Mouse (Mus musculus) MEL (cell line): ENCODE results near the gene Rfxank. TPM values are rescaled to one million over a fixed set of nuclear protein-coding genes. Genes with fewer than 3 reads are reported as not detected.
A peak's percentile ranks its signal among the peaks of the same experiment; 100 is the strongest.

Experiments used
- DNase-seq: peaks from one replicate; pipeline ENCODE4 v3.0.0; 2011; ENCODE audit warnings: low read depth, low spot score
- H3K27ac ChIP-seq: 2 replicates; pipeline ENCODE4 v1.5.1; 2012; ENCODE audit warnings: low read depth, mild to moderate bottlenecking, control low read depth, low read length, moderate library complexity; ENCODE audit not compliant: control insufficient read depth
- H3K27me3 ChIP-seq, 2 experiments: fragments of 150-350 bp in 1 of 2; sonication (generic) in 1 of 2; 2 replicates each; pipeline ENCODE4 v1.6.1; 2012; ENCODE audit warnings: low read length in 2 of 2, mild to moderate bottlenecking in 2 of 2, improper control_type of control experiment in 1 of 2, moderate library complexity in 1 of 2; ENCODE audit not compliant: insufficient read depth in 2 of 2, control insufficient read depth in 1 of 2
- H3K36me3 ChIP-seq, 2 experiments: 2 replicates each; pipeline ENCODE4 v1.6.1; 2012 to 2014; ENCODE audit warnings: low read length in 2 of 2, improper control_type of control experiment in 1 of 2, inconsistent platforms in 1 of 2, mild to moderate bottlenecking in 1 of 2; ENCODE audit not compliant: insufficient read depth in 2 of 2, control insufficient read depth in 1 of 2
- H3K4me1 ChIP-seq, 2 experiments: fragments of 150-350 bp in 1 of 2; sonication (generic) in 1 of 2; 2 replicates each; pipeline ENCODE4 v1.6.1; 2012; ENCODE audit warnings: low read length in 2 of 2, improper control_type of control experiment in 1 of 2, mild to moderate bottlenecking in 1 of 2; ENCODE audit not compliant: insufficient read depth in 2 of 2, control insufficient read depth in 1 of 2
- H3K4me3 ChIP-seq, 2 experiments: fragments of 150-350 bp in 1 of 2; sonication (generic) in 1 of 2; 2 replicates each; pipeline ENCODE4 v1.5.1; 2012; ENCODE audit warnings: low read depth in 2 of 2, low read length in 2 of 2, mild to moderate bottlenecking in 2 of 2, moderate library complexity in 2 of 2, control low read depth in 1 of 2, improper control_type of control experiment in 1 of 2; ENCODE audit not compliant: control insufficient read depth in 1 of 2, insufficient read depth in 1 of 2
- H3K79me2 ChIP-seq: 2 replicates; pipeline ENCODE4 v1.6.1; 2012; ENCODE audit warnings: mild to moderate bottlenecking, low read length, moderate library complexity; ENCODE audit not compliant: control insufficient read depth, poor library complexity, insufficient read depth
- H3K9ac ChIP-seq: 2 replicates; pipeline ENCODE4 v1.6.1; 2012; ENCODE audit warnings: low read depth, mild to moderate bottlenecking, control low read depth, low read length, moderate library complexity; ENCODE audit not compliant: control insufficient read depth, poor library complexity, severe bottlenecking
- H3K9me3 ChIP-seq: fragments of 150-350 bp; sonication (generic); replicated peaks from 2 replicates; pipeline ENCODE4 v1.6.1; 2012; ENCODE audit warnings: mild to moderate bottlenecking, low read length, improper control_type of control experiment, moderate library complexity; ENCODE audit not compliant: insufficient read depth
- CHD1 ChIP-seq: IDR thresholded peaks from 2 replicates; pipeline ENCODE4 v1.6.1; 2012; ENCODE audit warnings: low read depth, mild to moderate bottlenecking, inconsistent platforms, low read length, improper control_type of control experiment
- CTCF ChIP-seq, 3 experiments: IDR thresholded peaks in 2 of 3; conservative IDR thresholded peaks in 1 of 3; 2 replicates each; pipeline ENCODE4 v1.5.1; 2011 to 2012; ENCODE audit warnings: low read length in 3 of 3, low read depth in 2 of 3, mild to moderate bottlenecking in 2 of 3, improper control_type of control experiment in 1 of 3, inconsistent platforms in 1 of 3, mixed read lengths in 1 of 3, moderate library complexity in 1 of 3; ENCODE audit not compliant: control insufficient read depth in 1 of 3, insufficient read depth in 1 of 3, poor library complexity in 1 of 3, severe bottlenecking in 1 of 3
- E2F4 ChIP-seq: IDR thresholded peaks from 2 replicates; pipeline ENCODE4 v1.6.1; 2011; ENCODE audit warnings: low read depth, low read length, improper control_type of control experiment, borderline replicate concordance
- EP300 ChIP-seq, 2 experiments: IDR thresholded peaks; 2 replicates each; pipeline ENCODE4 v1.6.1; 2011; ENCODE audit warnings: improper control_type of control experiment in 2 of 2, low read length in 2 of 2, low read depth in 1 of 2, mild to moderate bottlenecking in 1 of 2
- HCFC1 ChIP-seq: IDR thresholded peaks from 2 replicates; pipeline ENCODE4 v1.6.1; 2012; ENCODE audit warnings: low read depth, mild to moderate bottlenecking, inconsistent platforms, low read length, improper control_type of control experiment, moderate library complexity
- KAT2A ChIP-seq: conservative IDR thresholded peaks from 2 replicates; pipeline ENCODE4 v1.6.1; 2012; ENCODE audit warnings: low read depth, low read length, improper control_type of control experiment, inconsistent platforms
- MAFK ChIP-seq: IDR thresholded peaks from 2 replicates; pipeline ENCODE4 v1.6.1; 2011; ENCODE audit warnings: low read depth, mild to moderate bottlenecking, low read length, improper control_type of control experiment, borderline replicate concordance
- MYB ChIP-seq: IDR thresholded peaks from 2 replicates; pipeline ENCODE4 v1.6.1; 2011; ENCODE audit warnings: mild to moderate bottlenecking, low read depth, low read length, improper control_type of control experiment
- NELFE ChIP-seq: IDR thresholded peaks from 2 replicates; pipeline ENCODE4 v1.6.1; 2011; ENCODE audit warnings: low read depth, low read length, improper control_type of control experiment
- POLR2A ChIP-seq, 2 experiments: IDR thresholded peaks; 2 replicates each; pipeline ENCODE4 v1.6.1; 2011 to 2012; ENCODE audit warnings: low read length in 2 of 2, mild to moderate bottlenecking in 2 of 2, control low read depth in 1 of 2, improper control_type of control experiment in 1 of 2, low read depth in 1 of 2, moderate library complexity in 1 of 2; ENCODE audit not compliant: control insufficient read depth in 1 of 2, insufficient read depth in 1 of 2, poor library complexity in 1 of 2
- POLR2AphosphoS5 ChIP-seq: IDR thresholded peaks from 2 replicates; pipeline ENCODE4 v1.6.1; 2012; ENCODE audit warnings: low read depth, borderline replicate concordance, mild to moderate bottlenecking, inconsistent platforms, low read length, moderate library complexity, mixed read lengths
- RAD21 ChIP-seq: IDR thresholded peaks from 2 replicates; pipeline ENCODE4 v1.6.1; 2011; ENCODE audit warnings: mild to moderate bottlenecking, low read depth, low read length, improper control_type of control experiment
- RCOR1 ChIP-seq: IDR thresholded peaks from 2 replicates; pipeline ENCODE4 v1.6.1; 2012; ENCODE audit warnings: low read depth, mild to moderate bottlenecking, inconsistent platforms, low read length, improper control_type of control experiment
- SMC3 ChIP-seq: IDR thresholded peaks from 2 replicates; pipeline ENCODE4 v1.6.1; 2011; ENCODE audit warnings: low read depth, low read length, improper control_type of control experiment
- TAL1 ChIP-seq: IDR thresholded peaks from 2 replicates; pipeline ENCODE4 v1.6.1; 2012; ENCODE audit warnings: mild to moderate bottlenecking, inconsistent platforms, low read length, moderate library complexity, mixed read lengths
- TBP ChIP-seq: IDR thresholded peaks from 2 replicates; pipeline ENCODE4 v1.8.0; 2011; ENCODE audit warnings: low read depth, low read length, improper control_type of control experiment
- UBTF ChIP-seq: IDR thresholded peaks from 2 replicates; pipeline ENCODE4 v1.6.1; 2012; ENCODE audit warnings: low read depth, mild to moderate bottlenecking, inconsistent platforms, low read length, improper control_type of control experiment, moderate library complexity, borderline replicate concordance; ENCODE audit not compliant: insufficient read depth
- USF1 ChIP-seq: IDR thresholded peaks from 2 replicates; pipeline ENCODE4 v1.6.1; 2014; ENCODE audit warnings: low read depth, mild to moderate bottlenecking, inconsistent platforms, low read length, improper control_type of control experiment, moderate library complexity
- USF2 ChIP-seq, 2 experiments: IDR thresholded peaks; 2 replicates each; pipeline ENCODE4 v1.6.1; 2011 to 2012; ENCODE audit warnings: improper control_type of control experiment in 2 of 2, low read length in 2 of 2, borderline replicate concordance in 1 of 2, inconsistent platforms in 1 of 2, low read depth in 1 of 2, mild to moderate bottlenecking in 1 of 2; ENCODE audit not compliant: insufficient read depth in 1 of 2
- ZC3H11A ChIP-seq: IDR thresholded peaks from 2 replicates; pipeline ENCODE4 v1.6.1; 2012; ENCODE audit warnings: low read depth, mild to moderate bottlenecking, inconsistent platforms, low read length, improper control_type of control experiment
- ZKSCAN1 ChIP-seq: IDR thresholded peaks from 2 replicates; pipeline ENCODE4 v1.6.1; 2012; ENCODE audit warnings: low read depth, mild to moderate bottlenecking, inconsistent platforms, low read length, improper control_type of control experiment, moderate library complexity
- polyA plus RNA-seq, 2 experiments: library from polyadenylated mRNA; stranded (reverse) in 1 of 2; unstranded in 1 of 2; fragments of >175 nt in 1 of 2; fragments of >200 nt in 1 of 2; gene quantifications; 2 replicates each; pipeline versions ENCODE4 v1.2.1 to v1.2.4; 2012; ENCODE audit warnings: low replicate concordance in 2 of 2, low read depth in 1 of 2; ENCODE audit not compliant: insufficient read length in 2 of 2, insufficient read depth in 1 of 2, missing spikeins in 1 of 2
- total RNA-seq: library from RNA; depleted of rRNA; stranded (reverse); fragments of 300-350 nt; gene quantifications from 2 replicates; pipeline ENCODE4 v1.2.3, GENCODE M21; 2012

The Rfxank gene
- total and polyA plus RNA-seq, 3 experiments, result 5.0 to 7.2 TPM; not detected in 1

DNA sequence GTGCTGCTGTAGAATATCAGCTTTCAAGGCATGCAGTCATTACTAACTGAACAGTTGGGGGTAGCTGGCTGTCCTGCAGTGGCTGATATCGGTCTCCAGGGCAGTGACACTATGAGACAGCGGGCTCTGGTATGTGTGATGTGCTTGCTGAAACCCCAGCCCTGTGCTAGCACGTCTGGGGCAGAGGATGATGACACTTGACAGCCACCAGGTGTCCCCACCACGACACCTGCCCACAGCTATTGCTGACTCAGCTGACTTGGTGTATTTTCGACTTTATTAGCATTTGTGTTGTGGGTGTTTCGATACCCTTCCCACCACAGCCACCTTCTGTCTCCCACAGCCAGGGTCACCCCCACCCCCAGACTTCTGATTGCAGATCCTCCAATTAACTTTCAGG lies 34.4 kb downstream of the Rfxank start:
- peak; percentile 55 for DNase-seq

DNA sequence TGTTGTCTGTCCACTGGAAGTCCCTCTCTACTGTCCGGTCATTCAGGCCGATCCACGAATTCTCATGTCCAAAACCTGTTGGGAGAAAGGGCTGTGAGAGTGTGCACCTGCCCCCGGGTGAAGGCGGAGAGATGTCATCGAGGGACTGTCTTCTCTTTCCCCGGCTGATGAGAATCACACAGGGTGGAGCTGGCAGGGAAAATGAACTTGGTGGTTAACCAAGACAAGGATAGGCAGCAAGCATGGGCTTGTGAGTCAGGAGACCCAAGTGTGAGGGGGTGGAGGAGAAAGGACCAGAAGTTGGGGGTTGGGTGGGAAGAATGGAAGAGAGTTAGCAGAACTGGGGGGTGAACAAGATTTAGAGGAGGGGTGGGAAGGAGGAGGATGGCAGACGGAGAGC lies 38.7 kb downstream of the Rfxank start:
- Histone ChIP-seq H3K9me3 (no peaks in the 10 kb centered on the region), H3K4me1 (peaks cover 0 to 4% of the 10 kb centered on the region in 2 experiments; a peak in 1 of 4 replicates), H3K27ac (no peak overlapping the region), H3K4me3 (no peak overlapping the region), H3K36me3 (no peaks in the 10 kb centered on the region), H3K9ac (no peak overlapping the region), H3K27me3 (peaks cover 0 to 2% of the 10 kb centered on the region in 2 experiments; a peak in 3 of 4 replicates), H3K79me2 (no peaks in the 10 kb centered on the region)
- DNase-seq, result no peak
- TF ChIP-seq EP300 (IDR thresholded peaks at IDR 0.05; ENCODE audit: low read depth in 1 of 2, low read length in 2 of 2) (no peak), CHD1 (no peak), TBP (no peak), MYB (no peak), USF2 (IDR thresholded peaks at IDR 0.05; ENCODE audit: borderline replicate concordance in 1 of 2, insufficient read depth in 1 of 2, low read depth in 1 of 2, low read length in 2 of 2) (no peak), TAL1 (no peak), UBTF (no peak), USF1 (no peak), ZKSCAN1 (no peak), POLR2AphosphoS5 (no peak), KAT2A (no peak), NELFE (no peak), RCOR1 (no peak), CTCF (IDR thresholded peaks at IDR 0.05 in 2 of 3, conservative IDR thresholded peaks at IDR 0.05 in 1 of 3; ENCODE audit: control insufficient read depth in 1 of 3, insufficient read depth in 1 of 3, low read depth in 2 of 3, low read length in 3 of 3, poor library complexity in 1 of 3, severe bottlenecking in 1 of 3) (no peak), POLR2A (IDR thresholded peaks at IDR 0.05; ENCODE audit: control insufficient read depth in 1 of 2, insufficient read depth in 1 of 2, low read depth in 1 of 2, low read length in 2 of 2, poor library complexity in 1 of 2) (no peak), SMC3 (no peak)

More for the DNA sequence above, 34.4 kb downstream of the Rfxank start:
- no peaks in the 10 kb centered on the region for H3K36me3 ChIP-seq
- H3K9me3 ChIP-seq, result no peaks in the 10 kb centered on the region
- no peaks in the 10 kb centered on the region for H3K27me3 ChIP-seq
- peaks cover 0 to 4% of the 10 kb centered on the region in 2 experiments; a peak in 1 of 4 replicates for H3K4me1 ChIP-seq
- TF ChIP-seq MAFK (no peak), CTCF (IDR thresholded peaks at IDR 0.05 in 2 of 3, conservative IDR thresholded peaks at IDR 0.05 in 1 of 3; ENCODE audit: control insufficient read depth in 1 of 3, insufficient read depth in 1 of 3, low read depth in 2 of 3, low read length in 3 of 3, poor library complexity in 1 of 3, severe bottlenecking in 1 of 3) (peak; percentile 51 to 69 (median 68)), RAD21 (peak; percentile 53), ZC3H11A (peak; percentile 45), E2F4 (no peak), SMC3 (peak; percentile 78), HCFC1 (no peak)
- TF ChIP-seq, all 39 proteins: peak for 4
- no peak overlapping the region for H3K27ac ChIP-seq
- H3K4me3 ChIP-seq, result no peak overlapping the region
- no peak overlapping the region for H3K9ac ChIP-seq
- no peaks in the 10 kb centered on the region for H3K79me2 ChIP-seq
